Mouse (Mus musculus) heart, postnatal 0 days (tissue): ENCODE results near the gene Pdzd4.

ENCODE experiments used
- CTCF ChIP-seq: IDR thresholded peaks from 2 replicates; pipeline ENCODE4 v1.5.1; 2016; ENCODE audit warnings: antibody characterized with exemption, control low read depth, low read depth
- EP300 ChIP-seq: IDR thresholded peaks from 2 replicates; pipeline ENCODE4 v1.6.1; 2016; ENCODE audit warnings: antibody characterized with exemption, low read depth

DNA sequence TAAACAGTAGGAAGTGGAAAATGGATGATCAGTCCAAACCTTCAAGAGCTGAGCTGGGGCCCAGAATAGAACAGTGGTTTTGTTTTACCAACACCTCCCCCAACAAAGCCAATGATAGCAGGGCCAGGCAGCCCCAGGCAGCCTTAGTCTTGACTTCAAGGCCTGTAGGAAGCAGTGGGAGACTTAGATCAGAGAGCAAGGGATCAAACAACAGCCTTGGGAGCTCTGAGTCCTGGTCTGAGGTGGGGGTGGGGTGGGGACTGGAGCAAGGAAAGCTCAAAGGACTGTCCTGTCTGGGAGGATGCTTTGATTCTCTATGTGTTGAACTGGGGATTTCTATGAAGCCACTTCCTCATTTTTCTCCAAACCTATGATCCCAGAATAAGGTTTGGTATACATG is 46.7 kb upstream of the Pdzd4 start:
- TF ChIP-seq CTCF (no peak), EP300 (no peak)
